Mouse (Mus musculus): Measurements from ENCODE around the gene F11r.

F11r gene

GRCm38 (mm10) chr1:171437264-171438013 lies at the start of gene F11r:
Gene F11r (plus strand): TSS chr1:171437535.
- peak; percentile 96 for DNase-seq (ENCODE audit: low spot score)

- DNase-seq (ENCODE audit: low spot score) = no peak
Measured at GRCm38 (mm10) chr1:171388376-171389102, 48.8 kb upstream of the F11r start, which contains the start of gene Arhgap30. Gene Arhgap30 (plus strand): TSS chr1:171388954.

- no peak for DNase-seq (ENCODE audit: low spot score)
Measured at GRCm38 (mm10) chr1:171390101-171390500, 47.2 kb upstream of the F11r start.

DNA sequence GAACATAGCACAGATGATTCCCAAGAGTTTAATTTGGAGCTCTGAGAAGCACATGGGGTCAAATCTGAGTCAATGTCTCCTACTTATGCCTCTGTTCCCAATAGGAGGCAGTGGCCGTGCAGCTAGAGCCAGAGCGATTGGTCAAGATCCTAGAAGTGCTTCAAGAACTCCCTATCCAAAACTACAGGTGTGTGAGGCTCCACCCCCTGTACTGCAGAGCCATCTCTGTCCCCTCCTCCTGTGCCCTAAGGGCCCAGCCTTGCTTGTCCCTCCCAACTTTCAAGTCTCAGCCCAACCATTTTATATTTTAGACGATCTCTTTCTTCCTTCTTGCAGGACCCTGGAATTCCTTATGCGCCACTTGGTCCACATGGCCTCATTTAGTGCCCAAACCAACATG lies 35.5 kb upstream of the F11r start:
- no peak for DNase-seq (ENCODE audit: low spot score)

- no peak for DNase-seq (ENCODE audit: low spot score)
Measured at GRCm38 (mm10) chr1:171402991-171403390, 34.3 kb upstream of the F11r start.

- DNase-seq (ENCODE audit: low spot score) = no peak
Measured at GRCm38 (mm10) chr1:171407263-171407662, 30.1 kb upstream of the F11r start.

GRCm38 (mm10) chr1:171410231-171410630 lies 27.1 kb upstream of the F11r start:
- DNase-seq (ENCODE audit: low spot score) = no peak

GRCm38 (mm10) chr1:171410947-171411484 lies 26.3 kb upstream of the F11r start, which contains the start of gene Usf1:
Gene Usf1 (plus strand): TSS chr1:171411313.
- DNase-seq (ENCODE audit: low spot score) = peak; percentile 95

DNA sequence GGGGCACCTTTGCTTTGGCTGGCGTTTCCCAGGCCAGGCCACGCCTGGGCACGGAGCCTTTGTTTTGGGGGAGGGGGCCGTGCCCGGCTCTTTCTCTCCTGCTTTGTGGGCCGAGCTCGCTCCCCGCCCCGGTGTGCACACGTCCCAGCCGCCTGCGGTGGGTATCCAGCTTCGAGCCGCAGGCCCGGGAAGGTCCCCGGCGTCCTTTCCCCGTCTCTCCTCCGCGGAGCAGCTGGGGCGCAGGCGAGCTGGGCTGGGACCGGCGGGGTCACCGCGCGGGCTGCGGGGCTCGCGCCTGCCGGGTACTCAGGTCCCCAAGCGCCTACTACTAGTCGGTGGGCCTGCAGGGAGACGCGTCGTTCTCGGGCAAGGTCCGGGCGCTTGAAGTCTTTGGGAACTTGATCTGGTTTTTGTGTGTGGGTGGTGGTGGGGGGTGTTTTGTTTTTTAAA lies 25.8 kb upstream of the F11r start:
- no peak for DNase-seq (ENCODE audit: low spot score)

- peak; percentile 20 for DNase-seq (ENCODE audit: low spot score)
Measured at GRCm38 (mm10) chr1:171412001-171412441, 25.3 kb upstream of the F11r start.

- no peak for DNase-seq (ENCODE audit: low spot score)
Measured at GRCm38 (mm10) chr1:171412446-171412845, 24.9 kb upstream of the F11r start.

DNA sequence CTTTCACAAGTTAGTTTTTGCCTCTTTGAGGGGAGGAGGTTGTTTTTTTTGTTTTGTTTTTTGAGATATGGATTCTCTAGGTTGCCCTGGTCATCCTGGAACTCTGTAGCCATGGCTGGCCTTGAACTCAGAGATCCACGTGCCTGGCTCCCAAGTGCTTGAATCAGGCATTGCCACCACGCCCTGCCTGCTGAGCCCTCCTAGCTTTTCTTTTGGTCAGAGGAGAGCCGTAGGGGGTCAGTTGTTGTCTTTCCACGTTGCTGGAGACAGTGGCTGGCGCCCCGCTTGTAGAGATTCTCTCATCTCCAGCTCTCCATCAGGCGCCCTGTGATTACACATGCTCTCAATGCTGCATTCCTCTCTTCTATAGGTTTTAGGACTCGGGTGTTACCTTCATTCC lies 23.7 kb upstream of the F11r start:
- DNase-seq (ENCODE audit: low spot score) = no peak

GRCm38 (mm10) chr1:171418660-171419059 lies 18.7 kb upstream of the F11r start, which contains the start of gene Tstd1:
Gene Tstd1 (plus strand): TSS chr1:171418872.
- no peak for DNase-seq (ENCODE audit: low spot score)

DNA sequence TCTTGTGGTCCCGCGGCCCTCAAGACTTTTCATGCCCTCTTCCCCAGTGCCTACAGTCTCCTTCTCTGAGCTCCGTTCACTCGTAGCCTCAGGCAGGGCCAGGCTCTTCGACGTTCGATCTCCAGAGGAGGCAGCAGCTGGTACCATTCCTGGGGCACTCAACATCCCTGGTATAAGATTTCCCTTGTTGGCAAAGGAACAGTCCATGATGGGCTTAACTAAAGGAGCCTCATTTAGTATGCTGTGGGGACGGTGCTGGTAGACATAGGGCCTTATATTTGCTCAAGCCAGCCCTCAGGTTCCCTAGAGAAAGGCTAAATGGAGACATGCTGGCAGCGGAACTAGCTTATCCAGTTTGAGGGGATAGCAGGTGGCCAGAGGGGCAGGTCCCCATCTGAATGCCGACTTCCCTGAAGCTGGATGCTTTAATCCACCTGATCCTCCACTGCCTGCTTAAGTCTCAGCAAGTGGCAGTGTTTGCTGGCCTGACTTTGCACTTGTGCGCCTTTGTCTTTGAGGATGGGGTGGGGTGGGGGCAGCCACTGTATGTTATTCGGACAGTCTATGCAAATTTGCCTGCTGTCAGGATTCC lies 17.9 kb upstream of the F11r start:
- DNase-seq (ENCODE audit: low spot score) = no peak

DNA sequence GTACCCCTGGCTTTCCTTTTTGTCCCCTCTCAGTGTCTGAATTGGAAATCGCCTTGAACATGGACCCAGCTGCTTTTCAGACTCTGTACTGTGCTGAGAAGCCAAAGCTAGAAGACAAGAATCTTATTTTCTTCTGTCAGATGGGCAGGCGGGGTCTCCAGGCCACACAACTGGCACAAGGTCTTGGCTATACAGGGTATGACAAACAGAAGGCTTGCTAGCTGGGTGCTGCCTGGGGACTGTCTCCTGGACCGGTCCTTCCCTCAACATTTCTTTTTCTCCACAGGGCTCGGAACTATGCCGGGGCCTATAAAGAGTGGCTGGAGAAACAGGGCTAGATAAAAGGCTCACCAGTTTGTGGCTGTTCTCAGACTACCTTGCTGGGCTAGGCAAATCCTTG lies 17.4 kb upstream of the F11r start:
- no peak for DNase-seq (ENCODE audit: low spot score)

GRCm38 (mm10) chr1:171422504-171423095 lies 14.7 kb upstream of the F11r start:
- no peak for DNase-seq (ENCODE audit: low spot score)

- no peak for DNase-seq (ENCODE audit: low spot score)
Measured at GRCm38 (mm10) chr1:171424638-171425037, 12.7 kb upstream of the F11r start.

- DNase-seq (ENCODE audit: low spot score) = peak; percentile 65
Measured at GRCm38 (mm10) chr1:171425126-171425525, 12.2 kb upstream of the F11r start.

GRCm38 (mm10) chr1:171432158-171432557 lies 5.2 kb upstream of the F11r start:
- no peak for DNase-seq (ENCODE audit: low spot score)

DNA sequence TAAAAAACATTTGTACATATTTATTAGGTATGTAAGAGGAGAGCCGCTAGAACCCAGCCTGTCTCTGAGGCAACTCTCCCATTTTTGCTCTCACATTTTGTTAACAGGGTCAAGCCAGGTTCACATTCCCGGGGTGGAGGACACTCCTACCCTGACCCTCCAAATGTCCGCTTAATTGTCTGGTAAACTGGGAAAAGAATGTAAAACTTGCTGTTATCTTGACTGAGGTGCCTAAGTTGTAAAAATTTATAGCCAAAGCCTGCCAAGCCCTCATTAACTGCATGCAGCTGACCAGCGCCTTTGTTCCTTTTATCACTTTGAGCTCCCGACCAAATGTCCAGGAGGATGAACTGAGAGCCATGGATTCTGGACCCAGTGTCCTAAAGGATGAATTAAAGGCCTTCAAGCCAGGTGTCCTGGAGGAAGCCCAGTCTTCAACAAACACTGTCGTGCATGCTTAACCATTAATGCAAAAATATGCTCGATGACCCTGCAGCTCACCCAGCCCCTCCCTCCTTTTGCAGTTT lies 2.0 kb upstream of the F11r start:
- no peak for DNase-seq (ENCODE audit: low spot score)

GRCm38 (mm10) chr1:171435974-171436373 lies 1.4 kb upstream of the F11r start:
- no peak for DNase-seq (ENCODE audit: low spot score)

All from urinary bladder, postnatal 14 days (tissue).